Mouse (Mus musculus): ENCODE data around the gene Kank1.

Kank1 gene

GRCm38 (mm10) chr19:25407887-25408236 is 171.1 kb downstream of the Kank1 start:
- no peak for DNase-seq

DNA sequence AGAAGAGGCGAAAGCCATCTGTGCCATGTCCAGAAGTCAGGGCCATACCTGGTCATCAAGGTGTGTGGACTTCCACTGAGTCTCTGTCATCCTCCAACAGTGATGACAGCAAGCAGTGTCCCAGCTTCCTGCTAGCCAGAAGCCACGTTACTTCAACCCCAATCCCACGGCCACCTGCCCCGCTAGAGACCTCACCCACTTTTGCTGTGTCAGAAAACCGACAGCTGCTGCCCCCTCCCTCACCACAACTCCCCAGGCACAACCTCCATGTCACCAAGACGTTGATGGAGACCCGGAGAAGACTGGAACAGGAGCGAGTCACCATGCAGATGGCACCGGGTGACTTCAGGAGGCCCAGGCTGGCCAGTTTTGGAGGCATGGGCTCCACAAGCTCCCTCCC is 172.5 kb downstream of the Kank1 start:
- no peak for DNase-seq

DNA sequence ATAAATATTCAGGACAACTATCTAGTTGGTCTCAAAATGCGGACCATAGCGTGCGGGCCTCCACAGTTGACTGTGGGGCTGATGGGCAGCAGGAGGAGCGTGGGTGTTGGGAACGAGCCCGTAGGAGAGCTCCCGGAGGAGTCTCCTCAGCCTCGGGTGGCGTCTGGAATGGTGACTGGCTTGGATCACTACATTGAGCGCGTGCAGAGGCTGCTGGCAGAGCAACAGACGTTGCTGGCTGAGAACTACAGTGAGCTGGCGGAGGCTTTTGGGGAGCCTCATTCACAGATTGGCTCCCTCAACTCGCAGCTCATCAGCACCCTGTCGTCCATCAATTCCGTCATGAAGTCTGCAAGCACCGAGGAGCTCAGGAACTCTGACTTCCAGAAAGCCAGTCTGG is 174.6 kb downstream of the Kank1 start:
- no peak for DNase-seq

GRCm38 (mm10) chr19:25415448-25415847 is 178.7 kb downstream of the Kank1 start:
- no peak for DNase-seq

- no peak for DNase-seq
Observed at GRCm38 (mm10) chr19:25417671-25418070, 180.9 kb downstream of the Kank1 start.

GRCm38 (mm10) chr19:25419983-25420382 is 183.2 kb downstream of the Kank1 start:
- no peak for DNase-seq

GRCm38 (mm10) chr19:25422096-25422495 is 185.3 kb downstream of the Kank1 start:
- no peak for DNase-seq

DNA sequence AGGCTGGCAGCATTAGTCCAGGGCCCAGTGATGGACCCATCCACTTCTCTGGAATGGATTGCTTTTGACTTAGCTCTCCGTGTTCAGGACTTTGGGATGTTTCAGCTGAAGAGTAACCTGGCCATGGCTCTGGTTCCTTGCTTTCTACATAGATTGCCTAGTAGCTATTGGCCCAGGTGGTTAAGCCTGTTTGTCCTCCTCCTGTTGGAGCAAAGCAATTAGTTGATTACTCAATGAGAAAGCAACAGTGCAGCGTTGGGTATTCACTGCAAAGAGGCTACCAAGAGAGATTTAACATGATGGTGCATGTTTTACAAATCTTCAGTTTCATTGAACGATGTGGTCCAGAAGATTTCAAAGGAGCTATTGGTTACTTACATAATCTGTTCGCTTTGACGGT is 186.6 kb downstream of the Kank1 start:
- no peak for DNase-seq

DNA sequence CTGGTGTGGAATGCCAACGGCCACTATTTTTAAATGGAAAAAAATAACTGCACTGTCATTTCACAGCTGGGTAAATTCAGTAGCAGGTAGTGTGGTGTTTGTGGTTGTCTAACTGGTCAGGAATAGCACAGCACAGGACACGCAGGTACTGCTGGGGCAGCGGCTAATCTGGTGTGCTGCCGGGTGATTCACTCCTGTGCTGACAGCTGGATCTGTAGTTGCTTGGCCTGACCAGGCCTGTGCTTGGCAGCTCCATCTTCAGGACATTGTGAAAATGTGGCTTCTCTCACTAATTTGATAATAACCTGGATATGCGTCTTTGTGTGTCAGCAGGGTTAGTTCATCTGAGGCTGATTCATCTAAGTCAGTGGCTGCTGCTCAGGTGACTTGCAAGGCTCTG is 189.7 kb downstream of the Kank1 start:
- no peak for DNase-seq

DNA sequence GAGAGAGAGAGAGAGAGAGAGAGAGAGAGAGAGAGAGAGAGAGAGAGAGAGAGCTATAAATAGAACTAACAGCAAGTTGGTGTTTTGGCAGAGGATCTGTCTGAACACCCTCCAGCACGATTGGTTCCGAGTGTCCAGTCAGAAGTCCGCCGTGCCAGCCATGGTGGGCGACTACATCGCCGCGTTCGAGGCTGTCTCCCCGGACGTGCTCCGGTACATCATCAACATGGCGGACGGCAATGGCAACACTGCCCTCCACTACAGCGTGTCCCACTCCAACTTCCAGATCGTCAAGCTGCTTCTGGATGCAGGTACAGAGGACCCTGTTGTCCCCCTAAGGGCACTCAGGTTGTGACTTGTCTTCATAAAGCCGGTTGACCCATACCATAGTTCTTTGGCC is 191.1 kb downstream of the Kank1 start:
- no peak for DNase-seq

DNA sequence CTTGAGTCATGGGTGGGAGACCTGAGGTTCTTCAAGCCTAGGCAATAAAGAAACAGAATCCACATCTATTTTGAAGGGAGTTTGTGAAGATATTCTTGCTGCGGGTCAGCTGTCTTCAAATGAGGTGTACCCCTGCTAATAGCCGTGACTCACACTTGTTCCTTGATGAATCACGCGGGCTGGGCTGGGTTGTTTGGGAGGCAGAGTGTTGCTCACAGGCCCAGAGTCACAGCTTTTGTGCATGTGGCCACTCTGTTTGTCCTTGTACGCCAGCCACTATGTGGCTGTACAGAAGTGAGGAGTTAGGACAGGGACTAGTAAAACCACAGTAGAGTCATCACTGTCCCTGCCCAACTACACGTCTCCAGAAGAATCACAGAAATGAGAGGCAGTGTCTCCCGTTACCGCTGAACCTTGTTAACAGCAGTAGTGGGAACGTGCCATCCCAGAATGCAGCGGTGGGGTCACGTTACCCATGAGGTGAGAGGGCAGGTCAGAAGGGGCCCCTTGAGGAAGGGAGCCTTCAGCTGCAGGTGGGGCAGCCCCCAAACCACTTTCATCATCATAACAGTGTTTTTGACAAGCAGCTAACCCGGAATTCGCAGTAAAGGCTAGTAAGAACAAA is 191.7 kb downstream of the Kank1 start:
- DNase-seq: no peak

GRCm38 (mm10) chr19:25431431-25431830 is 194.7 kb downstream of the Kank1 start:
- no peak for DNase-seq

DNA sequence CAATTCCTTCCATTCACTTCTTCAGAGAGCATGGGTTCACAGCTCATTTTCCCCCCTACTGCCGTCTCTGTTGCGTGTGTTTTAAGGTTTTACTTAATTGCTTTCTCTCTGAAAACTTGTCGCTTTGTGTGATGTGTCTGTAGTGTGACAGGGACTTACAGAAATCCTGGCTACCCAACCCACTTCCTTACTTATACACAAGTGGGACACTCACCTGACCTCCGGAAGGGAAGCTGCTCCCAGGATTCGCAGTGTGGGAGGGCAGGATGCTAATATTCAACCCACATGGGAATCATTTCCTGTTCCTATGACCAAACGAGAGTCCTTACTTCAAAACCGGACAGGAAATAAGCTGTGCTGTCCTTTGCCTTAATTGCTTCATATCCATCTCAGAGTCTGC is 195.1 kb downstream of the Kank1 start:
- no peak for DNase-seq

GRCm38 (mm10) chr19:25433169-25433690 is 196.5 kb downstream of the Kank1 start:
- no peak for DNase-seq

DNA sequence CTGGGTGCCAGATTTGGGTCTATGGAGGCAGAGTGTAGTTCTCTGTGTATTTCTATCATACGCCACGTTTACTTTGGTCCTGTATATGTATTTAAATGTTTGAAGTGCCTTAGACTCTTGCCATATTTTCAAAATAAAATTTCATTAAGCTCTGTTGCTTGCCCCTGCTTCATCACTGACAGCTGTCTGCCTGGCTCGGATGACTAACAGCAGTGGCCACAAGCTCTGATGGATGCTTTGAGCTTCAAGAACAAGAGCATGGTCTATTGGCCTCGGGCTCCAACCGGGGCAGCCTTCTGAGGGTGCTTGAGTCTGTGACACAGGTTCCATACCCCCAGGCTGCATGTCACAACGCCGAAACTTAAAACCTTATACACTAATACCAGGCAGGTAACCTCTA is 197.6 kb downstream of the Kank1 start:
- no peak for DNase-seq

- DNase-seq: no peak
Observed at GRCm38 (mm10) chr19:25434795-25435194, 198.0 kb downstream of the Kank1 start.

GRCm38 (mm10) chr19:25435412-25435811 is 198.6 kb downstream of the Kank1 start:
- no peak for DNase-seq

GRCm38 (mm10) chr19:25436175-25436574 is 199.4 kb downstream of the Kank1 start:
- DNase-seq: no peak

DNA sequence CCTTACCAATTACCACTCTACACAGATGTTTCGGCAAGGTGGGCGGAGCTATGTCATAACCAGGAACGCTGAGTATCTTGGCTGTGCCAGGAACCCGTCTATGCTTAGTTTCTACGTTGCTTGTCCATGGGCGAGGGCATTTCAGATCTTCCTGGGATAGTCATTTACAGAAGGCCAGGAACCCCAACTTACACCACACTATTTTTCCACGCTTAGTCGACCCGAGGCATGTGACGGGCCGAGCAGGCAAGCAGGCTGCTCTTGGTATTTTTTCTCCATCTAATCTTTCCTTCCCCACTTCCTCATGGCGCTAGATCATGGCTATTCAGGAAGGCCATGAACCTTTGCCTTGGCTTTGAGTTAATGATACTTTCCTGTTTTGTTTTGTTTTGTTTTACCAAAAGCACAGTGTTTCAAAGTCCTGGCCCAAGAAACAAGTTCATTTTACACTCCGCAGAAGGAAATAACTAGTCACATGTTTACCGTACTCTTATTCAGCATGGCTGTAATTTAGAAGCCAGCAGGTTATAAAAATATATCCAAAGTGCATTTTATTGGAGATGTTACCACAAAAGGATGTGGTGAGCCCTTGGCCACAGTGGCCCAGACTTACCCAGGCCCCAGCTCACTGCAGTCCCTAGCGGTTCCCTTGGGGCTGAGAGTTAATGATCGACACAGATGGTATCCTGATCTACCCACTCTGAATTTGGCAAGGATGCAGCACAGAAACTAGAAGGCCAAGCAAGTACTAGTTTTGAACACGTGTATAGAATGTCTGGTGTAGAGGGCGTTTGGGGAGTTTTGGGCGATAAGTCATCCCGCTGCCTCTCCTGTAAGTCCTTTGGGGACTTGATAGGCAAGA is 200.2 kb downstream of the Kank1 start:
- DNase-seq: no peak

GRCm38 (mm10) chr19:25438246-25438645 is 201.5 kb downstream of the Kank1 start:
- DNase-seq: no peak

GRCm38 (mm10) chr19:25439807-25440206 is 203.0 kb downstream of the Kank1 start:
- DNase-seq: no peak

GRCm38 (mm10) chr19:25440736-25441135 is 204.0 kb downstream of the Kank1 start:
- DNase-seq: no peak

- DNase-seq: peak; percentile 62
Observed at GRCm38 (mm10) chr19:25445054-25445453, 208.3 kb downstream of the Kank1 start.

GRCm38 (mm10) chr19:25445842-25446241 is 209.1 kb downstream of the Kank1 start:
- DNase-seq: no peak
